Mouse (Mus musculus) midbrain, embryonic 11.5 days (tissue): Measurements from ENCODE around the gene Gstk1. TPM values are rescaled to one million over a fixed set of nuclear protein-coding genes. Genes with fewer than 3 reads are reported as not detected.

ENCODE experiments used
- ATAC-seq: fragments of 200-750 bp; cut with Nextera tagmentation; 2 replicates; pipeline ENCODE4 v1.8.0; 2017; ENCODE audit warnings: moderate TSS enrichment, moderate library complexity; ENCODE audit not compliant: low FRiP score
- DNase-seq: peaks from one replicate; pipeline ENCODE4 v3.0.0; 2015; ENCODE audit warnings: low spot score; ENCODE audit errors: missing footprints
- H3K27ac ChIP-seq: fragments of 300-500 bp; sonication (generic); 2 replicates; pipeline ENCODE4 v1.5.1; 2014; ENCODE audit warnings: low read depth, low read length
- H3K27me3 ChIP-seq: fragments of 300-500 bp; sonication (generic); 2 replicates; pipeline ENCODE4 v1.6.1; 2014; ENCODE audit warnings: mild to moderate bottlenecking, low read length, moderate library complexity, mixed read lengths; ENCODE audit not compliant: control insufficient read depth, insufficient read depth
- H3K36me3 ChIP-seq: fragments of 300-500 bp; sonication (generic); 2 replicates; pipeline ENCODE4 v1.6.1; 2014; ENCODE audit warnings: mild to moderate bottlenecking, low read length, moderate library complexity, mixed read lengths; ENCODE audit not compliant: control insufficient read depth, insufficient read depth
- H3K4me1 ChIP-seq: fragments of 300-500 bp; sonication (generic); 2 replicates; pipeline ENCODE4 v1.6.1; 2014; ENCODE audit warnings: low read length; ENCODE audit not compliant: control insufficient read depth, insufficient read depth
- H3K4me2 ChIP-seq: fragments of 300-500 bp; sonication (generic); 2 replicates; pipeline ENCODE4 v1.6.1; 2014; ENCODE audit warnings: mild to moderate bottlenecking, moderate library complexity
- H3K4me3 ChIP-seq: fragments of 300-500 bp; sonication (generic); 2 replicates; pipeline ENCODE4 v1.5.1; 2014; ENCODE audit warnings: low read depth, low read length
- H3K9ac ChIP-seq: fragments of 300-500 bp; sonication (generic); 2 replicates; pipeline ENCODE4 v1.6.1; 2014; ENCODE audit warnings: low read length
- H3K9me3 ChIP-seq: fragments of 300-500 bp; sonication (generic); 2 replicates; pipeline ENCODE4 v1.6.1; 2016; ENCODE audit warnings: low read length; ENCODE audit not compliant: control insufficient read depth
- WGBS: fragments of 180-500 bp; shearing (Covaris S2); extraction: QIAGEN DNeasy Blood & Tissue Kit; methylation state at CpG from one replicate; pipeline ENCODE4 v1.1.7; 2014; 5-methylcytosine and 5-hydroxymethylcytosine counted together
- polyA plus RNA-seq: library from polyadenylated mRNA; unstranded; fragments of >200 nt; fragmentation: Nextera tagmentation; extraction: Ambion mirVana; gene quantifications from 2 replicates; pipeline ENCODE4 v1.2.1, GENCODE M21; 2014

Gstk1 gene
- polyA plus RNA-seq, 1 experiment from 2014 or later: 15.7 TPM

GRCm38 (mm10) chr6:42264626-42265312 is 19.0 kb downstream of the Gstk1 start, which contains the start of gene Casp2:
TSS of gene Casp2 (plus strand) at chr6:42264985.
- Histone ChIP-seq H3K36me3 (peaks cover 19% of the 10 kb centered on the region), H3K27me3 (no peaks in the 10 kb centered on the region), H3K4me1 (peaks cover 3% of the 10 kb centered on the region; the same call in 1 of the 2 replicates), H3K27ac (peak within 1 kb of the TSS; percentile 72), H3K9ac (peak within 1 kb of the TSS; percentile 93), H3K4me3 (peak within 1 kb of the TSS; percentile 83), H3K9me3 (no peaks in the 10 kb centered on the region), H3K4me2 (peak within 1 kb of the TSS; percentile 68)
- under 1% methylated on average over 50 of the region's 51 CpGs for WGBS
- DNase-seq: peak; percentile 100
- ATAC-seq: peak; percentile 100

GRCm38 (mm10) chr6:42265391-42266330 is 19.9 kb downstream of the Gstk1 start:
- Histone ChIP-seq H3K27ac (peak overlapping the region; percentile 72), H3K4me3 (peak overlapping the region; percentile 83), H3K9ac (peak overlapping the region; percentile 93), H3K4me1 (peaks cover 3% of the 10 kb centered on the region; the same call in 1 of the 2 replicates), H3K36me3 (peaks cover 23% of the 10 kb centered on the region), H3K4me2 (peak overlapping the region; percentile 68), H3K27me3 (no peaks in the 10 kb centered on the region), H3K9me3 (no peaks in the 10 kb centered on the region)
- DNase-seq (peak; percentile 86), ATAC-seq (no peak)
- WGBS: under 1% methylated on average over 21 of the region's 21 CpGs

- H3K4me3 ChIP-seq: no peak overlapping the region
- no peaks in the 10 kb centered on the region for H3K27me3 ChIP-seq
- no peak overlapping the region for H3K4me2 ChIP-seq
- no peak for DNase-seq
- H3K9me3 ChIP-seq: no peaks in the 10 kb centered on the region
- H3K9ac ChIP-seq: no peak overlapping the region
- H3K27ac ChIP-seq: no peak overlapping the region
- peaks cover 3% of the 10 kb centered on the region; the same call in 1 of the 2 replicates for H3K4me1 ChIP-seq
- peaks cover 37% of the 10 kb centered on the region for H3K36me3 ChIP-seq
- ATAC-seq: no peak
Measured at GRCm38 (mm10) chr6:42270817-42271216, 25.1 kb downstream of the Gstk1 start.

- no peak for ATAC-seq
- Histone ChIP-seq H3K4me1 (no peaks in the 10 kb centered on the region), H3K4me3 (no peak overlapping the region), H3K4me2 (no peak overlapping the region), H3K9me3 (no peaks in the 10 kb centered on the region), H3K36me3 (peaks cover 38% of the 10 kb centered on the region), H3K9ac (no peak overlapping the region), H3K27ac (no peak overlapping the region), H3K27me3 (no peaks in the 10 kb centered on the region)
- WGBS: 92% methylated on average over 2 of the region's 2 CpGs
- no peak for DNase-seq
Measured at GRCm38 (mm10) chr6:42276151-42276550, 30.4 kb downstream of the Gstk1 start.

GRCm38 (mm10) chr6:42282865-42283528 is 37.3 kb downstream of the Gstk1 start:
- no peaks in the 10 kb centered on the region for H3K4me1 ChIP-seq
- no peak overlapping the region for H3K9ac ChIP-seq
- no peaks in the 10 kb centered on the region for H3K27me3 ChIP-seq
- no peaks in the 10 kb centered on the region for H3K9me3 ChIP-seq
- no peak overlapping the region for H3K4me2 ChIP-seq
- 76% methylated on average over 5 of the region's 5 CpGs for WGBS
- no peak overlapping the region for H3K27ac ChIP-seq
- H3K36me3 ChIP-seq: peaks cover 24% of the 10 kb centered on the region
- H3K4me3 ChIP-seq: no peak overlapping the region
- DNase-seq (no peak), ATAC-seq (no peak)

GRCm38 (mm10) chr6:42286448-42286847 is 40.7 kb downstream of the Gstk1 start, which contains the start of gene Clcn1:
TSS of gene Clcn1 (plus strand) at chr6:42286685.
- no peaks in the 10 kb centered on the region for H3K9me3 ChIP-seq
- no peak within 1 kb of the TSS for H3K9ac ChIP-seq
- no peaks in the 10 kb centered on the region for H3K27me3 ChIP-seq
- DNase-seq (no peak), ATAC-seq (peak; percentile 23)
- 90% methylated on average over 5 of the region's 5 CpGs for WGBS
- H3K36me3 ChIP-seq: peaks cover 12% of the 10 kb centered on the region; the same call in 1 of the 2 replicates
- no peak within 1 kb of the TSS for H3K4me3 ChIP-seq
- no peaks in the 10 kb centered on the region for H3K4me1 ChIP-seq
- H3K27ac ChIP-seq: no peak within 1 kb of the TSS
- no peak within 1 kb of the TSS for H3K4me2 ChIP-seq

- no peaks in the 10 kb centered on the region for H3K4me1 ChIP-seq
- no peak for ATAC-seq
- H3K4me2 ChIP-seq: no peak overlapping the region
- H3K36me3 ChIP-seq: peaks cover 6% of the 10 kb centered on the region; the same call in 1 of the 2 replicates
- H3K4me3 ChIP-seq: no peak overlapping the region
- H3K27ac ChIP-seq: no peak overlapping the region
- no peak for DNase-seq
- H3K9me3 ChIP-seq: no peaks in the 10 kb centered on the region
- no peaks in the 10 kb centered on the region for H3K27me3 ChIP-seq
- no peak overlapping the region for H3K9ac ChIP-seq
Measured at GRCm38 (mm10) chr6:42287562-42287961, 41.8 kb downstream of the Gstk1 start.

GRCm38 (mm10) chr6:42293327-42293726 is 47.6 kb downstream of the Gstk1 start:
- 88% methylated on average over 6 of the region's 6 CpGs for WGBS
- no peaks in the 10 kb centered on the region for H3K9me3 ChIP-seq
- no peaks in the 10 kb centered on the region for H3K4me1 ChIP-seq
- H3K36me3 ChIP-seq: peaks cover 8% of the 10 kb centered on the region
- H3K27me3 ChIP-seq: no peaks in the 10 kb centered on the region
- ATAC-seq: no peak
- DNase-seq: no peak
- no peak overlapping the region for H3K27ac ChIP-seq
- no peak overlapping the region for H3K4me2 ChIP-seq
- no peak overlapping the region for H3K9ac ChIP-seq
- no peak overlapping the region for H3K4me3 ChIP-seq
